Mouse (Mus musculus) liver, embryonic 13.5 days (tissue): ENCODE measurements around the gene Exoc3l2. TPM values are rescaled to one million over a fixed set of nuclear protein-coding genes. Genes with fewer than 3 reads are reported as not detected.

Source experiments
- ATAC-seq: fragments of 200-750 bp; cut with Nextera tagmentation; 2 replicates; pipeline ENCODE4 v1.8.0; 2017; ENCODE audit warnings: low read depth, mild to moderate bottlenecking, moderate number of reproducible peaks, moderate library complexity
- DNase-seq: peaks from one replicate; pipeline ENCODE4 v3.0.0; 2022
- H3K27ac ChIP-seq: fragments of 300-500 bp; sonication (generic); 2 replicates; pipeline ENCODE4 v1.5.1; 2015; ENCODE audit warnings: moderate library complexity, mild to moderate bottlenecking, inconsistent platforms
- H3K27me3 ChIP-seq: fragments of 300-500 bp; sonication (generic); 2 replicates; pipeline ENCODE4 v1.6.1; 2015; ENCODE audit warnings: mild to moderate bottlenecking, inconsistent platforms
- H3K36me3 ChIP-seq: fragments of 300-500 bp; sonication (generic); 2 replicates; pipeline ENCODE4 v1.6.1; 2015; ENCODE audit warnings: mild to moderate bottlenecking, inconsistent platforms
- H3K4me1 ChIP-seq: fragments of 300-500 bp; sonication (generic); replicated peaks from 2 replicates; pipeline ENCODE4 v1.6.1; 2015; ENCODE audit warnings: inconsistent platforms
- H3K4me2 ChIP-seq: fragments of 300-500 bp; sonication (generic); 2 replicates; pipeline ENCODE4 v1.6.1; 2015; ENCODE audit warnings: inconsistent platforms, mild to moderate bottlenecking, moderate library complexity
- H3K4me3 ChIP-seq: fragments of 300-500 bp; sonication (generic); replicated peaks from 2 replicates; pipeline ENCODE4 v1.5.1; 2015; ENCODE audit warnings: mild to moderate bottlenecking, inconsistent platforms
- H3K9ac ChIP-seq: fragments of 300-500 bp; sonication (generic); 2 replicates; pipeline ENCODE4 v1.6.1; 2015; ENCODE audit warnings: mild to moderate bottlenecking, inconsistent platforms
- H3K9me3 ChIP-seq: fragments of 300-500 bp; sonication (generic); replicated peaks from 2 replicates; pipeline ENCODE4 v1.6.1; 2016; ENCODE audit warnings: inconsistent platforms
- WGBS: fragments of 180-500 bp; shearing (Covaris S2); methylation state at CpG from one replicate; pipeline ENCODE4 v1.1.7; 2015; ENCODE audit not compliant: insufficient replicate concordance; 5-methylcytosine and 5-hydroxymethylcytosine counted together
- polyA plus RNA-seq: library from polyadenylated mRNA; unstranded; fragments of >200 nt; fragmentation: Nextera tagmentation; extraction: Ambion mirVana; gene quantifications from 2 replicates; pipeline ENCODE4 v1.2.1, GENCODE M21; 2015

Gene Exoc3l2
- 0.83 and 1.0 TPM in 2 replicates for polyA plus RNA-seq

DNA sequence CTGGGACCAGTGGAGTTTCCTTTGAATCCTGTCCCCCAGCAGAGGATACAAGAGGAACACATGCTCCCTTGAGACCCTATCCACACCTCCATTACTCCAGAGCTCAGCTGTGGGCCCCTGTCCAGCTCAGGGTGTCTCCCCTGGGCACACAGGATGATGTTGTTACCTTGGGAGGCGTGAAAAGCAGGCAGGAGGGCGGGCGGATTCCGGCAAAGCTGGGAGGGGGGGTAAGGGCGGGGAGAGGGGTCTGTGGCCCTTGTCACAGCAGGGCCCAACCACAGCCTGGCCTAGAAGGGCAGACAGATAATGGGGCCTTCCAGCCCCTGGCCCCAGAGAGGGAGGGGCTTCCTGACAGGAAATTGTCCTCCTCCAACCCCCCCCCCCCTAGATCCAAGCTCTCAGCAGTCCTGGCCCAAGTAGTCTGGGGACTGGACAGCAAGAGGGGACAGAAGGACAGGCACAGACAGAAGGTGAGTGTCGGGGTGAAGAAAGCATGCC, at the start of gene Exoc3l2:
TSS of gene Exoc3l2 (plus strand) at position 448 of the 498 bp plus-strand sequence.
- H3K27me3 ChIP-seq, result peaks cover 24% of the 10 kb centered on the region
- no peak for DNase-seq
- H3K36me3 ChIP-seq, result no peaks in the 10 kb centered on the region
- H3K9me3 ChIP-seq, result no peaks in the 10 kb centered on the region
- H3K4me1 ChIP-seq, result peaks cover 47% of the 10 kb centered on the region
- H3K27ac ChIP-seq, result no peak within 1 kb of the TSS; the same call in 1 of the 2 replicates
- H3K4me2 ChIP-seq, result peak within 1 kb of the TSS; percentile 32
- H3K9ac ChIP-seq, result peak within 1 kb of the TSS; percentile 43; the same call in 1 of the 2 replicates
- WGBS, result 14% methylated on average over 6 of the region's 6 CpGs
- no peak for ATAC-seq
- H3K4me3 ChIP-seq, result peak within 1 kb of the TSS; percentile 36

DNA sequence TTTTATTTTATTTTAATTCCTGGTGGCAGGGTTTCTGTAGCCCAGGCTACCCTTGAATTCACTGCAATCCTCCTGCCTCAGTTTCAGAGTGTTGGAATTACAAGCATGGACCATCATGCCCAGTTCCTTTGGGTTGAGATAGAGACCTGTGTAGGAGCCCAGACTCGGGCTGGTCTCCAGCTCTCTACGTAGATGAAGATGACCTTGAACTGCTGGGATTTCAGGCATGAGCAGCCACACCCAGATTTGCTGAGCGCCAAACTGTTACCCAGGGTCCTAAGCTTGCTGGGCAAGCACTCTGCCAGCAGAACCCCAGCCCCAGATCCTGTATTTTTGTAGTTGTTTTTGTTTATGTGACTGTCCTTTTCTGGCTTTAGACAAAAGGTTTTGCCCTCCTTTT, 49.6 kb upstream of the Exoc3l2 start:
- ATAC-seq, result no peak
- H3K27me3 ChIP-seq, result peaks cover 45% of the 10 kb centered on the region

DNA sequence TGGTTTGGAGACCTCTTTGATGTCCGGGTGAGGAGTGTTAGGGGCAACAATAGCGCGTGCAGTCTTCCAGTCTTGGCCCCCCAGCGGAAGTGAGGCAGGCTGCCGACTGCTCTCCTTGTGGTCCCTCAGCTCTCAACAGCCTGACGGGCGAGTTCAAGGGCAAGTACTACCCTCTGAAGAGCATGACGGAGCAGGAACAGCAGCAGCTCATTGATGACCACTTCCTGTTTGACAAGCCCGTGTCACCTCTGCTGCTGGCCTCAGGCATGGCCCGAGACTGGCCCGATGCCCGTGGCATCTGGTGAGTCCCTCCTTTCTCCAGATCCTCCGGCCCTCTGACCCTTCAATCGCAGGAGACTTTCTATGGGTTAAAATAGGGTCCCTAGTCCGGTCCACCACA, 46.5 kb upstream of the Exoc3l2 start:
- ATAC-seq (no peak), DNase-seq (no peak)
- Histone ChIP-seq H3K27me3 (peaks cover 76% of the 10 kb centered on the region), H3K9ac (no peak overlapping the region), H3K4me2 (no peak overlapping the region), H3K36me3 (no peaks in the 10 kb centered on the region), H3K4me3 (no peak overlapping the region), H3K27ac (no peak overlapping the region), H3K4me1 (peaks cover 18% of the 10 kb centered on the region), H3K9me3 (0 out of 2 replicates have a peak, but pooled peaks cover 4% of the 10 kb centered on the region)
- WGBS, result 47% methylated on average over 15 of the region's 15 CpGs

More for the DNA sequence above, 49.6 kb upstream of the Exoc3l2 start:
- Histone ChIP-seq H3K4me3 (no peak overlapping the region), H3K9me3 (0 out of 2 replicates have a peak, but pooled peaks cover 4% of the 10 kb centered on the region), H3K9ac (no peak overlapping the region), H3K36me3 (no peaks in the 10 kb centered on the region), H3K27ac (no peak overlapping the region), H3K4me2 (no peak overlapping the region), H3K4me1 (no peaks in the 10 kb centered on the region)
- DNase-seq, result no peak
- 59% methylated on average over 3 of the region's 3 CpGs for WGBS

DNA sequence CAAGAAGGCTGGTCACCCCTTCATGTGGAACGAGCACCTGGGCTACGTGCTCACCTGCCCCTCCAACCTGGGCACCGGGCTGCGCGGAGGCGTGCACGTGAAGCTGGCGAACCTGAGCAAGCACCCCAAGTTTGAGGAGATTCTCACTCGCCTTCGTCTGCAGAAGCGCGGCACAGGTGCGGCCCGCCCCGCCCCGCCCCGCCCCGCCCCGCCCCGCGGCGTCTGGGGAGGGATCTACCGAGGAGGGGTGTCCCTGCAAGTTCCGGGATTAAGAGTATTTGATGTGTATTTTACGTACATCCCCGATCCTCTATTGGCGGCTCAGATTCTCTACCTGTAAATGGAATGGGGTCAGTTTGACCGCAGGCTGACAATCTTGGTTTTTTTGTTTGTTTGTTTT, 43.0 kb upstream of the Exoc3l2 start:
- 8% methylated on average over 28 of the region's 28 CpGs for WGBS
- no peak overlapping the region for H3K27ac ChIP-seq
- no peak overlapping the region for H3K4me2 ChIP-seq
- H3K27me3 ChIP-seq, result peaks cover 79% of the 10 kb centered on the region
- no peak for DNase-seq
- no peak overlapping the region for H3K9ac ChIP-seq
- H3K36me3 ChIP-seq, result no peaks in the 10 kb centered on the region
- H3K4me1 ChIP-seq, result peaks cover 19% of the 10 kb centered on the region
- H3K4me3 ChIP-seq, result no peak overlapping the region
- no peaks in the 10 kb centered on the region for H3K9me3 ChIP-seq
- ATAC-seq, result no peak

DNA sequence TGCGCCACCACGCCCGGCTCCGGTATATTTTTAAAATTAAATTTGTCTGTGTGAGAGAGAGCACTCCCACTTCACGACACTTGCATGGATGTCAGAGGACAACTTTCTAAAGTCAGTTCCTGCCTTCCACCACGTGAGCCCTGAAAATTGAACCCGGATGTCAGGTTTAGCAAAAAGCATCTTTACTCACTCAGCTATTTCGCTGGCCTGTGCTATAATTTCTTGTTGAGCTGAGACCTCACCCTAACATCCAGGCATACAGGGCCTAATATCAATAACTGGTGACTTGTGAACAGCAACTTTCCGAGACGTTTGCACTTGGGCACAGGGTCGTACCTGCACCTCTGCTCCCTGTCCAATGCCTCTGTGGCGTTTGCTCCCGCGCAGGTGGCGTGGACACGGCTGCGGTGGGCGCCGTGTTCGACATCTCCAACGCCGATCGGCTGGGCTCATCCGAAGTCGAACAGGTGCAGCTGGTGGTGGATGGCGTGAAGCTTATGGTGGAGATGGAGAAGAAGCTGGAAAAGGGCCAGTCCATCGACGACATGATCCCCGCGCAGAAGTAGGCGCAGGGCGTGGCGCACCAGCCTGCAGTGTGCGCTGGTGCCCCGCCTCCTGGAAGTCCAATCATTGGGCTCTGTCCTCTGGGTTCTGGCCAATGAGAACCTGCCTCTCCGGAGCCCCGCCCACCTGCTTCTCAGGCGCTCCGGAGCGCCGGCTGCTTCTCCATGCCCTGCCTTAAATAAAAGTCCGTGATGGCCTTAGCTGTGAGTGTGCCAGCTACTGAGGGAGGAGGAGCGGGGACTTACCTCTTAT, 42.1 kb upstream of the Exoc3l2 start:
- Histone ChIP-seq H3K4me3 (peak overlapping the region; percentile 25), H3K4me2 (peak overlapping the region; percentile 61), H3K27ac (no peak overlapping the region), H3K36me3 (peaks cover 6% of the 10 kb centered on the region), H3K4me1 (peaks cover 19% of the 10 kb centered on the region), H3K9ac (no peak overlapping the region), H3K27me3 (peaks cover 70% of the 10 kb centered on the region), H3K9me3 (no peaks in the 10 kb centered on the region)
- DNase-seq (peak; percentile 79), ATAC-seq (peak; percentile 91)
- 10% methylated on average over 43 of the region's 43 CpGs for WGBS

DNA sequence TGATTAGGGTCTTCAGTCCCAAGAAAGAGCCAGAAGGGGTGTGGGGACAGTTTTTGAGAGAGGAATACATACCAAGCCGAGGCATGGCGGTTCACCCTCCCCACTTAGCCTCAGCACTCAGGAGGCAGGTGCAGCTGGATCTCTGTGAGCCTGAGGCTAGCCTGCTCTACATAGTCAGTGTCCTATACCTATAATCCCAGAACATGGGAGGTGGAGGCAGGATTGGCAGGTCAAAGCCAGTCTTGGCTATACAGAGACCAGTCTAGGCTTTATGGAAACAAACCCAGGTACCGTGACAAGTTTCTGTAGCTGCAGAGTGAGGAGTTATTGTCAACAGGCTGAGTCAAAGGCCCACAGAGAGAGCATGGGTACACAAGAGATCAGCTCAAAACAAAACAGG, 40.0 kb upstream of the Exoc3l2 start:
- H3K4me2 ChIP-seq, result no peak overlapping the region
- H3K9ac ChIP-seq, result no peak overlapping the region
- no peaks in the 10 kb centered on the region for H3K9me3 ChIP-seq
- H3K36me3 ChIP-seq, result peaks cover 25% of the 10 kb centered on the region
- peaks cover 19% of the 10 kb centered on the region for H3K4me1 ChIP-seq
- no peak overlapping the region for H3K4me3 ChIP-seq
- H3K27me3 ChIP-seq, result peaks cover 49% of the 10 kb centered on the region
- H3K27ac ChIP-seq, result no peak overlapping the region
- ATAC-seq (no peak), DNase-seq (no peak)
- 65% methylated on average over 3 of the region's 3 CpGs for WGBS

DNA sequence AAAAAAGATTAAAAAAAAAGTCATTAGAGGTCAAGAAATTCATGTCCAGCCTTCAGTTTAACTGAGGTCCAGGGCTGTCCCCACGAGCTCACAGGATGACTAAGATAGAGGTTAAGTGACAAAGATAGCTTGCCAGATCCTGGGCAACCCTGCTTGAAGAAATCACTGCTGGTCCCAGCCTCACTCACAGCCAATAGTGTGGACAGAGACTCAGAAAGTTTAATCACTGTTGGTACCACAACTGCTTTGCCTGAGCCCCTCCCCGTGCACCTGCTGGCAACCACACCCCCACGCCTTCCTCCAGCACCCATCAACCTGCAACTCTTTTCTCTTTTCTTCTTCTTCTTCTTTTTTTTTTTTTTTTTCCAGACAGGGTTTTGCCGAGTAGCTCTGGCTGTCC, 39.1 kb upstream of the Exoc3l2 start:
- no peak for ATAC-seq
- Histone ChIP-seq H3K4me2 (no peak overlapping the region), H3K9ac (no peak overlapping the region), H3K27me3 (peaks cover 40% of the 10 kb centered on the region), H3K36me3 (peaks cover 33% of the 10 kb centered on the region), H3K4me3 (no peak overlapping the region), H3K4me1 (peaks cover 19% of the 10 kb centered on the region), H3K27ac (no peak overlapping the region), H3K9me3 (no peaks in the 10 kb centered on the region)
- WGBS, result 58% methylated on average over 4 of the region's 4 CpGs
- no peak for DNase-seq

DNA sequence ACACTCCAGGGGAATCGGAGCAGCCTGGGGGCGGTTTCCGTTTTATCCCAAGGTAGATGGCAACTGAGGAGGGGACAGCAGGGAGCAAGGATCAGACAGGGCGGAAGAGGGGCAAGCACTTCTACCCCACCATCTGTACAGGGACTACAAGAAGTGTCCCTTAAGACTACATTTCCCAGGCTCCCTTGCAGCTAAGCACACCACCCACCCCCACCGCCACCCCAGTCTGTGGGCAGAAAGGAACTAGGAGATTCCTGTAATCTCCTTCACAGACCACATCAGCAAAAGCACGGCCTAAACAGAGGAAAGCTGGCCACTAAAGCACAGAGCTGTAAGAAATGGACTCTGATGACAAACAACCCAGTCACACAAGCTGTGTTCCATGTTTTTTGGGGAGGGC, 36.8 kb upstream of the Exoc3l2 start:
- Histone ChIP-seq H3K4me2 (no peak overlapping the region), H3K9ac (no peak overlapping the region), H3K27ac (no peak overlapping the region), H3K4me3 (no peak overlapping the region), H3K9me3 (no peaks in the 10 kb centered on the region), H3K4me1 (peaks cover 4% of the 10 kb centered on the region), H3K27me3 (peaks cover 17% of the 10 kb centered on the region), H3K36me3 (peaks cover 48% of the 10 kb centered on the region)
- ATAC-seq (no peak), DNase-seq (no peak)
- WGBS, result 66% methylated on average over 6 of the region's 6 CpGs

DNA sequence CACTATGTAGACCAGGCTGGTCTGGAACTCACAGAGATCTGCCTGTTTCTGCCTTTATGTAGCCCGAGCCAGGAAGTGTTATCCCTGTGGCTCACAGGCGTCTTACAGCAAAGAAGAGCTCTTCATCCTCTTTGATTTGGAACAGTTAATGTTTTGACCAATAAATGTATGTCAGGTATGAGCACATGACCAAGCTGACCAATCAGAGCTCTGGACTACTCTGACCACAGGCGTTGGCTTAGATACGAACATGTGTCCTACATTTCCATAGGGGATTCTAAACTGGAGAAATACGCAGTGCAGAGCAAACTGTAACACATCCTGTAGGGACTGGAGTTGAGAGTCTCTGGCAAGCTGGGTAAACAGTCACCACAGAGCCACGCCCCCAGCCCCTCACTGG, 36.2 kb upstream of the Exoc3l2 start:
- peaks cover 53% of the 10 kb centered on the region for H3K36me3 ChIP-seq
- H3K27me3 ChIP-seq, result peaks cover 11% of the 10 kb centered on the region
- 68% methylated on average over 6 of the region's 6 CpGs for WGBS
- no peak overlapping the region for H3K4me2 ChIP-seq
- H3K4me3 ChIP-seq, result no peak overlapping the region
- H3K4me1 ChIP-seq, result no peaks in the 10 kb centered on the region
- no peak overlapping the region for H3K27ac ChIP-seq
- H3K9ac ChIP-seq, result no peak overlapping the region
- H3K9me3 ChIP-seq, result no peaks in the 10 kb centered on the region
- ATAC-seq (no peak), DNase-seq (no peak)

DNA sequence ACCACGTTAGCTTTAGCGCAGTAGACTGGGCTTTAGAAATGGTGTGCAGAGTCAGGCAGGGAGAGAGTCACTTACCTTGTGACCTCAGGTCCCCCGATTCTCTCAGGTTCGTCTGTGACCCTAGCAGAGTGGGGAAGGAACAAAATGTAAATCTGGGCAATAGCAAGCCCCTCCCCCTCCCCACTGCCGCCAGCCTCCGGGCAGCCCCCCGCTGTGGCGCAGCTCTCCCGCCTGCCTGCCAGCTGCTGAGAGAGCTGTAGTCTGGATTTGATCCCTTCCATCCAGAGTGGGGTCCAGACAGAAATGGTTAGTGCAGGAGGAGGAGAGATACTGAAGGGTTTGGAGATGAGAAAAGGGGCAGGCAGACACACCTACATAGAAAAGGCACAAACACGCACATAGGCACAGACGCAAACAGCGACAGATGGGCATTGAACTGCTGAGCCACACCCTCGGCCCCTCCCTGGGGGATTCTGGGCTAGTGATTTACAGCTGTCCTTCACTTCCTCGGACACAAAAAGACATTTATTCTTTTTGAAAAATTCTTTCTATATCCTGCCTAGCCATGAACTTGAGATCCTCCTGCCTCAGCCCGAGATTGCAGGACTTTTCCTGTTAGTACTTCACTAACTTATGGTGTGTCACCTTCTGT, 35.0 kb upstream of the Exoc3l2 start:
- H3K9ac ChIP-seq, result no peak overlapping the region
- no peaks in the 10 kb centered on the region for H3K27me3 ChIP-seq
- H3K4me3 ChIP-seq, result no peak overlapping the region
- H3K36me3 ChIP-seq, result peaks cover 65% of the 10 kb centered on the region
- ATAC-seq (no peak), DNase-seq (no peak)
- H3K27ac ChIP-seq, result no peak overlapping the region
- WGBS, result 79% methylated on average over 15 of the region's 15 CpGs
- H3K4me2 ChIP-seq, result no peak overlapping the region
- no peaks in the 10 kb centered on the region for H3K4me1 ChIP-seq
- H3K9me3 ChIP-seq, result no peaks in the 10 kb centered on the region

DNA sequence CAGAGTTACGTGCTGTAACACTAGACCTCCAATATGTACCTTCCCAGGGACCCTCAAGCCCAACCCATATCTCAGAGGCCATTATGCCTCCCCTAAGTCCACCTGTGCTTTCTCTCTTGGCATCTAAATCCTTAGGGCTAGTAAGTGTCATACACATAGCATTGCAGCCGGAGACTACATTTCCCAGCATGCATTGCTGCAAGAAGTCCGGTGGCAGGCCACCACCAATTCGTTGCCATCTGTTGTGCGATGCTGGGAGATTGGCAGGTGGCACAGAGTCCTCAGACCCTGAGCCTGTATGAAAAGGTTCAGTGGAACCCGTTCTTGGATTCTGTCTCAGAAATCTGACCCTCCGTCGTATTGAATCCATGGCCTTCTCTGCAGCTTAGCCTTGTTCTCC, 33.4 kb upstream of the Exoc3l2 start:
- peaks cover 81% of the 10 kb centered on the region for H3K36me3 ChIP-seq
- no peak overlapping the region for H3K27ac ChIP-seq
- H3K27me3 ChIP-seq, result no peaks in the 10 kb centered on the region
- no peak overlapping the region for H3K9ac ChIP-seq
- no peak for ATAC-seq
- no peaks in the 10 kb centered on the region for H3K9me3 ChIP-seq
- H3K4me2 ChIP-seq, result no peak overlapping the region
- DNase-seq, result no peak
- H3K4me3 ChIP-seq, result no peak overlapping the region
- H3K4me1 ChIP-seq, result no peaks in the 10 kb centered on the region
- 73% methylated on average over 8 of the region's 8 CpGs for WGBS
